Mouse (Mus musculus) midbrain, postnatal 0 days (tissue): ENCODE results near the gene Lin28b. TPM values are rescaled to one million over a fixed set of nuclear protein-coding genes. Genes with fewer than 3 reads are reported as not detected.

Source experiments
- ATAC-seq: fragments of 200-750 bp; cut with Nextera tagmentation; 2 replicates; pipeline ENCODE4 v1.8.0; 2017; ENCODE audit warnings: moderate number of reproducible peaks, mild to moderate bottlenecking, moderate TSS enrichment, moderate library complexity; ENCODE audit not compliant: low FRiP score
- DNase-seq: peaks from one replicate; pipeline ENCODE4 v3.0.0-alpha.2; 2015; ENCODE audit warnings: low spot score
- H3K27ac ChIP-seq: fragments of 300-500 bp; sonication (generic); 2 replicates; pipeline ENCODE4 v1.5.1; 2014; ENCODE audit warnings: low read depth, mild to moderate bottlenecking, low read length, mixed read lengths
- H3K27me3 ChIP-seq: fragments of 300-500 bp; sonication (generic); 2 replicates; pipeline ENCODE4 v1.6.1; 2014; ENCODE audit warnings: low read length, control low read depth, mixed read lengths; ENCODE audit not compliant: insufficient read depth
- H3K36me3 ChIP-seq: fragments of 300-500 bp; sonication (generic); 2 replicates; pipeline ENCODE4 v1.6.1; 2014; ENCODE audit warnings: low read length, control low read depth, mixed read lengths; ENCODE audit not compliant: insufficient read depth
- H3K4me1 ChIP-seq: fragments of 300-500 bp; sonication (generic); 2 replicates; pipeline ENCODE4 v1.6.1; 2014; ENCODE audit warnings: mild to moderate bottlenecking, control low read depth, antibody characterized with exemption, low read length, mixed read lengths; ENCODE audit not compliant: insufficient read depth
- H3K4me2 ChIP-seq: fragments of 300-500 bp; sonication (generic); 2 replicates; pipeline ENCODE4 v1.6.1; 2014; ENCODE audit warnings: low read depth, mild to moderate bottlenecking, low read length, mixed read lengths; ENCODE audit not compliant: poor library complexity, severe bottlenecking
- H3K4me3 ChIP-seq: fragments of 300-500 bp; sonication (generic); 2 replicates; pipeline ENCODE4 v1.5.1; 2014; ENCODE audit warnings: low read depth, mild to moderate bottlenecking, low read length, moderate library complexity
- H3K9ac ChIP-seq: fragments of 300-500 bp; sonication (generic); replicated peaks from 2 replicates; pipeline ENCODE4 v1.6.1; 2014; ENCODE audit warnings: mild to moderate bottlenecking, low read length, moderate library complexity, mixed read lengths; ENCODE audit not compliant: poor library complexity, severe bottlenecking
- H3K9me3 ChIP-seq: fragments of 300-500 bp; sonication (generic); 2 replicates; pipeline ENCODE4 v1.6.1; 2016; ENCODE audit warnings: low read length, control low read depth
- CTCF ChIP-seq: IDR thresholded peaks from 2 replicates; pipeline ENCODE4 v1.5.1; 2016; ENCODE audit warnings: antibody characterized with exemption, mild to moderate bottlenecking
- WGBS: fragments of 180-500 bp; shearing (Covaris S2); extraction: QIAGEN DNeasy Blood & Tissue Kit; methylation state at CpG from one replicate; pipeline ENCODE4 v1.1.7; 2014; 5-methylcytosine and 5-hydroxymethylcytosine counted together
- polyA plus RNA-seq: library from polyadenylated mRNA; unstranded; fragments of >200 nt; fragmentation: Nextera tagmentation; extraction: Ambion mirVana; gene quantifications from 2 replicates; pipeline ENCODE4 v1.2.1, GENCODE M21; 2015
- total RNA-seq: library from RNA; depleted of rRNA; stranded (reverse); fragments of >200 nt; gene quantifications from 2 replicates; pipeline ENCODE4 v1.2.3, GENCODE M21; 2014; rRNA removed

The Lin28b gene
- total and polyA plus RNA-seq, 2 experiments from 2014 or later, result 4.4 to 9.0 TPM

- H3K4me1 ChIP-seq, result no peaks in the 10 kb centered on the region
- H3K4me3 ChIP-seq, result no peak overlapping the region
- DNase-seq, result no peak
- H3K9me3 ChIP-seq, result no peaks in the 10 kb centered on the region
- 86% methylated on average over 4 of the region's 4 CpGs for WGBS
- 0 out of 2 replicates have a peak, but pooled peaks have one; percentile 25 for TF ChIP-seq CTCF
- no peaks in the 10 kb centered on the region for H3K27me3 ChIP-seq
- no peak overlapping the region for H3K9ac ChIP-seq
- H3K36me3 ChIP-seq, result no peaks in the 10 kb centered on the region
- no peak overlapping the region for H3K4me2 ChIP-seq
- H3K27ac ChIP-seq, result no peak overlapping the region
- ATAC-seq, result no peak
These were observed 141.8 kb downstream of the Lin28b start for GRCm38 (mm10) chr10:45344381-45344780.

GRCm38 (mm10) chr10:45339106-45339505 lies 147.1 kb downstream of the Lin28b start:
- Histone ChIP-seq H3K36me3 (no peaks in the 10 kb centered on the region), H3K4me2 (no peak overlapping the region), H3K27ac (no peak overlapping the region), H3K4me3 (no peak overlapping the region), H3K27me3 (0 out of 2 replicates have a peak, but pooled peaks cover 12% of the 10 kb centered on the region), H3K9ac (no peak overlapping the region), H3K4me1 (no peaks in the 10 kb centered on the region), H3K9me3 (no peaks in the 10 kb centered on the region)
- no peak for DNase-seq
- no peak for TF ChIP-seq CTCF
- 84% methylated on average over 7 of the region's 7 CpGs for WGBS
- ATAC-seq, result no peak

GRCm38 (mm10) chr10:45335434-45336422 lies 150.5 kb downstream of the Lin28b start, which contains the start of gene Bves:
Bves (plus strand) TSS chr10:45335772.
- peak; percentile 74 for ATAC-seq
- WGBS, result 1% methylated on average over 109 of the region's 116 CpGs
- peaks cover 14% of the 10 kb centered on the region; the same call in 1 of the 2 replicates for H3K27me3 ChIP-seq
- H3K9me3 ChIP-seq, result no peaks in the 10 kb centered on the region
- H3K36me3 ChIP-seq, result no peaks in the 10 kb centered on the region
- H3K9ac ChIP-seq, result peak within 1 kb of the TSS; percentile 54
- TF ChIP-seq CTCF, result 0 out of 2 replicates have a peak, but pooled peaks have one; percentile 1
- H3K27ac ChIP-seq, result no peak within 1 kb of the TSS
- DNase-seq, result peak; percentile 39
- H3K4me2 ChIP-seq, result peak within 1 kb of the TSS; percentile 84
- no peaks in the 10 kb centered on the region for H3K4me1 ChIP-seq
- H3K4me3 ChIP-seq, result peak within 1 kb of the TSS; percentile 73

GRCm38 (mm10) chr10:45334925-45335324 lies 151.3 kb downstream of the Lin28b start:
- WGBS, result 31% methylated on average over 7 of the region's 7 CpGs
- Histone ChIP-seq H3K4me1 (no peaks in the 10 kb centered on the region), H3K27ac (no peak overlapping the region), H3K9ac (no peak overlapping the region), H3K27me3 (peaks cover 14% of the 10 kb centered on the region; the same call in 1 of the 2 replicates), H3K4me2 (peak overlapping the region; percentile 84; the same call in 1 of the 2 replicates), H3K4me3 (peak overlapping the region; percentile 73), H3K9me3 (no peaks in the 10 kb centered on the region), H3K36me3 (no peaks in the 10 kb centered on the region)
- no peak for ATAC-seq
- no peak for DNase-seq
- TF ChIP-seq CTCF, result no peak

- ATAC-seq (peak; percentile 73; the same call in 1 of the 2 replicates), DNase-seq (peak; percentile 14)
- Histone ChIP-seq H3K9ac (no peak overlapping the region), H3K4me2 (no peak overlapping the region), H3K27ac (no peak overlapping the region), H3K4me3 (no peak overlapping the region), H3K9me3 (no peaks in the 10 kb centered on the region), H3K4me1 (no peaks in the 10 kb centered on the region), H3K36me3 (no peaks in the 10 kb centered on the region), H3K27me3 (no peaks in the 10 kb centered on the region; the same call in 1 of the 2 replicates)
- 58% methylated on average over 7 of the region's 7 CpGs for WGBS
- TF ChIP-seq CTCF, result no peak
These were observed 157.8 kb downstream of the Lin28b start for GRCm38 (mm10) chr10:45328196-45329000.

Other genes starting within 250 kb of the Lin28b start
- 2.7 TPM in 2 replicates for gene Bves, start 150.6 kb downstream of the Lin28b start, total RNA-seq
- 1.0 and 1.3 TPM in 2 replicates for gene Bves, start 150.6 kb downstream of the Lin28b start, polyA plus RNA-seq
- gene Hace1, start 91.4 kb upstream of the Lin28b start, total RNA-seq, result 20.3 and 25.3 TPM in 2 replicates
- gene Hace1, start 91.4 kb upstream of the Lin28b start, polyA plus RNA-seq, result 7.2 and 8.5 TPM in 2 replicates